Mouse (Mus musculus): ENCODE measurements around the gene Shisa7. TPM values are rescaled to one million over a fixed set of nuclear protein-coding genes. Genes with fewer than 3 reads are reported as not detected.
A peak's percentile ranks its signal among the peaks of the same experiment; 100 is the strongest.

Gene Shisa7
- polyA plus RNA-seq, 1 experiment from 2014 or later: 13.2 TPM

DNA sequence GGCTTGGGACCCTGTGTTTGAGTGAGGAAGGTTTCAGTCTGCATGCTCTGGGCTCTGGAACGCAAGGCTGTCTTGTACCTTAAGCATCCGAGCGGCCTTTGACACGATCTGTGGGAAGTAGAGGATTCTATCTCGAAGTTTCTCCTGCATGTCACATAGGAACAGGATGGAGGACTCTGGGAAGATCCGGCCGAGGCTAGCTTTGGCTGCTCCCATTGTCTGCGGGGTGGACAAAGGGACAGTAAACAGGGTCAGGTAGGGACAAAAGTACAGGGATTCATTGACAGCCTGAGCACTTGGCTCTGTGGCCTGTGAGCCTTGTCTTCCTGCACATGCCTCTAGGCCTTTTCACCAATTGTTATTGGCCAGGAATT, 6.8 kb upstream of the Shisa7 start:
- no peak for ATAC-seq
- Histone ChIP-seq H3K4me1 (replicated peaks; ENCODE audit: control insufficient read depth, insufficient read depth, low read length) (no peaks in the 10 kb centered on the region), H3K9me3 (ENCODE audit: control insufficient read depth, low read length) (no peaks in the 10 kb centered on the region), H3K9ac (replicated peaks; ENCODE audit: low read depth, low read length) (no peak overlapping the region), H3K4me3 (replicated peaks; ENCODE audit: low read length) (no peak overlapping the region), H3K27ac (ENCODE audit: low read length) (no peak overlapping the region), H3K4me2 (ENCODE audit: low read length) (no peak overlapping the region), H3K36me3 (ENCODE audit: control insufficient read depth, insufficient read depth) (no peaks in the 10 kb centered on the region), H3K27me3 (replicated peaks; ENCODE audit: control insufficient read depth, insufficient read depth, low read length) (no peaks in the 10 kb centered on the region)
- 73% methylated on average over 8 of the region's 8 CpGs for WGBS

DNA sequence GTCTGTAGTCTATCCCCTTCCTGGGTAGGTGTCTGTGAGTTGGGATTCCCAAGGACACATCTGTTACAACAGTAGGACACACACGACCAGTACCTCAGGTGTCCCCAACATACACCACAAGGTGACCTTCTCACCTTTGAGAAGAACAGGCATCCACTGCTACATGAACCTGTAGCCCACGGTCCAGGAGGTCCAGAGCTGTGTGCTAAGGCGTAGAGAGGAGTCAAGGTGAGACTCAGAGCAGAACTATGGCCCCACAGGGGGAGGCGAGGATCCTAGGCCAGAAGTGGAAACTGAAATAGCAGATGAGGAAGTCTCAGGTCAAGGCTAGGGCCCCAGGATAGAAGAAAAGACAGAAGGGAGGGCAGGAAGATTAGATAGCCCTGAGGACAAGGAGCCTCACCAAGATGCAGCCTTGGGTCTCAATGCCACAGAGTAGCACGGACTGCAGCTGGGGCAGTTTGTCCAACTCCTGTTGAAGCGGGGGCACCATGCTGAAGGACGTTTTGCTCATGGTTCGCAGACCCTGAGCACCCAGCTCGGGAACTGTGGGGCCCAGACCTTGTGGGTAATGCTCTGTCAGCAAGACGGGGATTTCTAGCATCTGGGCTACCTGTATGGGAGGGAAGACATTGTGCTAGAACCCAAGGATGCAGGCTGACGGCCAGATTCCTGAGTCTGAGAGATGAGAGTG, 6.3 kb upstream of the Shisa7 start:
- Histone ChIP-seq H3K27ac (ENCODE audit: low read length) (no peak overlapping the region), H3K4me3 (replicated peaks; ENCODE audit: low read length) (no peak overlapping the region), H3K36me3 (ENCODE audit: control insufficient read depth, insufficient read depth) (no peaks in the 10 kb centered on the region), H3K4me1 (replicated peaks; ENCODE audit: control insufficient read depth, insufficient read depth, low read length) (no peaks in the 10 kb centered on the region), H3K9ac (replicated peaks; ENCODE audit: low read depth, low read length) (no peak overlapping the region), H3K4me2 (ENCODE audit: low read length) (no peak overlapping the region), H3K27me3 (replicated peaks; ENCODE audit: control insufficient read depth, insufficient read depth, low read length) (no peaks in the 10 kb centered on the region), H3K9me3 (ENCODE audit: control insufficient read depth, low read length) (no peaks in the 10 kb centered on the region)
- WGBS: 77% methylated on average over 11 of the region's 11 CpGs
- no peak for ATAC-seq

- H3K4me2 ChIP-seq (ENCODE audit: low read length): no peak overlapping the region
- ATAC-seq: no peak
- no peaks in the 10 kb centered on the region for H3K9me3 ChIP-seq (ENCODE audit: control insufficient read depth, low read length)
- H3K36me3 ChIP-seq (ENCODE audit: control insufficient read depth, insufficient read depth): no peaks in the 10 kb centered on the region
- no peak overlapping the region for H3K27ac ChIP-seq (ENCODE audit: low read length)
- peaks cover 6% of the 10 kb centered on the region for H3K4me1 ChIP-seq (replicated peaks; ENCODE audit: control insufficient read depth, insufficient read depth, low read length)
- H3K4me3 ChIP-seq (replicated peaks; ENCODE audit: low read length): no peak overlapping the region
- H3K9ac ChIP-seq (replicated peaks; ENCODE audit: low read depth, low read length): no peak overlapping the region
- WGBS: 62% methylated on average over 9 of the region's 9 CpGs
- no peaks in the 10 kb centered on the region for H3K27me3 ChIP-seq (replicated peaks; ENCODE audit: control insufficient read depth, insufficient read depth, low read length)
Observed at GRCm38 (mm10) chr7:4849372-4849771, 4.9 kb upstream of the Shisa7 start.

DNA sequence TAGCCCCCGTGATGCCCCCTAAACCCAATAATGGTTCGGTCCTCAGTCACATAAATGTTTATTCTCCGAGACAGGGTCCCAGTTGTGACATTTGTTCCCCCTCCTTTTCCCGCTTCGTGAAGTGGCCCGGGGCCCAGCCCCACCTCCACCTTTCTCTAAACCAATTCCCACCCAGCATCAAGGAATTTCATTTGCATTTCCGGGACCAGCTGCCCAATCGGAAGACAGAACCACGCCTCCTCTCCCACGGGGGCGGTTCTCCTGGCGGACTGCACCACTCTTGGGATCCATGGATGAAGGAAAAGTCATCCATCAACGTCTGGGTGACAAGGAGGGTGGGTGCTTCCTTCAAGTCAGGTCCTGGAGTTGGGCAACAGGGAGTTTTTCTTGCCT, 417 bp upstream of the Shisa7 start:
- Histone ChIP-seq H3K27ac (ENCODE audit: low read length) (peak overlapping the region; percentile 57), H3K4me1 (replicated peaks; ENCODE audit: control insufficient read depth, insufficient read depth, low read length) (peaks cover 31% of the 10 kb centered on the region), H3K4me3 (replicated peaks; ENCODE audit: low read length) (peak overlapping the region; percentile 62), H3K9me3 (ENCODE audit: control insufficient read depth, low read length) (no peaks in the 10 kb centered on the region), H3K36me3 (ENCODE audit: control insufficient read depth, insufficient read depth) (no peaks in the 10 kb centered on the region), H3K27me3 (replicated peaks; ENCODE audit: control insufficient read depth, insufficient read depth, low read length) (0 out of 2 replicates have a peak, but pooled peaks cover 2% of the 10 kb centered on the region), H3K9ac (replicated peaks; ENCODE audit: low read depth, low read length) (peak overlapping the region; percentile 60), H3K4me2 (ENCODE audit: low read length) (peak overlapping the region; percentile 82)
- under 1% methylated on average over 13 of the region's 13 CpGs for WGBS
- peak; percentile 79 for ATAC-seq

DNA sequence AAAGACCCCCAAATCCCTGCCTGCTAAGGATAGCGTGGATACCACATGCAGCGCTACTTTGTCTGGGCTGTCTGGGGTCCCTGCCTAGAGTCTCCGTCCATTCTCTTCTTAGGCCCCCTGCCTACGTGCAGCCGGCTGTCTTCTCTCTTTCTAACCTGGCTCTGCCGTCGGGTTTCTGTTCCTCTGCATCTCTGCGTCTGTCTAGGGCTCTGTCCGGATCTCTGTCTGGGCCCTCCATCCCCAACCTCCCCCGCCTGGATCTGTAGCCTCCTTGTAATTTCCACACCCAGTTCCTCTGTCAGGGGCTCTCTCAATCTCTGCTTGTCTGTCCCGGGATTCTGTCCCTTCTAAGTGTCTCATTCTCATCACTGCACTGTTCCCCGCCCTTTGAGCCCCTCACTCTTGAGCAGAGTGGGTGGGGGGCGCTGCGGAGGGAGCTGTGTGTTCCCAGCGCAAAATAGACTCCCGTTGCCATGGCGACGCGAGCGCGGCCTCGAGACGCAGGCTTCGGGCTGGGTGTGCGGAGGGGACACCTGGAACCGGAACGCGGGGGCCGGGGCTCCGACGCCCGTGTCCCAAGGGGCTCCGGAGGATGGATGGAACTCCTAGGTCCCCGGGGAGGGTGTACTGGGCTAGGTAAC, 772 bp downstream of the Shisa7 start:
- Histone ChIP-seq H3K27ac (ENCODE audit: low read length) (peak overlapping the region; percentile 57), H3K9me3 (ENCODE audit: control insufficient read depth, low read length) (no peaks in the 10 kb centered on the region), H3K4me1 (replicated peaks; ENCODE audit: control insufficient read depth, insufficient read depth, low read length) (peaks cover 31% of the 10 kb centered on the region), H3K4me2 (ENCODE audit: low read length) (peak overlapping the region; percentile 82), H3K36me3 (ENCODE audit: control insufficient read depth, insufficient read depth) (no peaks in the 10 kb centered on the region), H3K4me3 (replicated peaks; ENCODE audit: low read length) (peak overlapping the region; percentile 62), H3K9ac (replicated peaks; ENCODE audit: low read depth, low read length) (peak overlapping the region; percentile 60), H3K27me3 (replicated peaks; ENCODE audit: control insufficient read depth, insufficient read depth, low read length) (0 out of 2 replicates have a peak, but pooled peaks cover 2% of the 10 kb centered on the region)
- under 1% methylated on average over 32 of the region's 34 CpGs for WGBS
- peak; percentile 61 for ATAC-seq

DNA sequence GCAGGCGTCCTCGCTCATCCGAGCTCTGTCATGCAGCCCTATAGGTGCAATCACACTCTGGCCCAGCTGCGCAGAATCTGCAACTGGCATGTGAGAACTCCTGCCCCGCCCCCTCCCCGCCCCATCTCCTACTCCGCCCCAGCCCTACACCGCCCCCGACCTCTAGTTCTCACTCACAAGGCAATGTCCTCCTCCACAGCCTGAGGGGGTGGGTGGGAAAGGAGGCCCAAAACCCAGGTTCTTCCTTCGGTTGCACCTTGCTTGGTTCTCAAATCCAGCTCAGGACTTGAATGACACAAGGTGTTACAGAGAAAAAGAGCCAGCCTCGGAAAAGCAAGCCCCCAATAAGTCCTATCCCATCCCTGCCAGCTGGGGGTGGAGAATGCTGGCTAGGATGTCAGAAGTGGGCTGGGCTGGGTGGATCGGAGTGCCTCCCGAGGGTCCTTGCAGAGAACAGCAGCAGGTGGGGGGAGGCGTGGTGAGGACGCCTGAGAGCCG, 1.8 kb downstream of the Shisa7 start:
- under 1% methylated on average over 16 of the region's 16 CpGs for WGBS
- Histone ChIP-seq H3K27ac (ENCODE audit: low read length) (peak overlapping the region; percentile 53; the same call in 1 of the 2 replicates), H3K27me3 (replicated peaks; ENCODE audit: control insufficient read depth, insufficient read depth, low read length) (0 out of 2 replicates have a peak, but pooled peaks cover 2% of the 10 kb centered on the region), H3K4me1 (replicated peaks; ENCODE audit: control insufficient read depth, insufficient read depth, low read length) (peaks cover 31% of the 10 kb centered on the region), H3K4me2 (ENCODE audit: low read length) (peak overlapping the region; percentile 82), H3K9me3 (ENCODE audit: control insufficient read depth, low read length) (no peaks in the 10 kb centered on the region), H3K4me3 (replicated peaks; ENCODE audit: low read length) (peak overlapping the region; percentile 62), H3K36me3 (ENCODE audit: control insufficient read depth, insufficient read depth) (no peaks in the 10 kb centered on the region), H3K9ac (replicated peaks; ENCODE audit: low read depth, low read length) (peak overlapping the region; percentile 18)
- ATAC-seq: peak; percentile 52

GRCm38 (mm10) chr7:4842077-4842476, 2.4 kb downstream of the Shisa7 start:
- 43% methylated on average over 5 of the region's 5 CpGs for WGBS
- H3K4me1 ChIP-seq (replicated peaks; ENCODE audit: control insufficient read depth, insufficient read depth, low read length): peaks cover 31% of the 10 kb centered on the region
- peak overlapping the region; percentile 62 for H3K4me3 ChIP-seq (replicated peaks; ENCODE audit: low read length)
- no peaks in the 10 kb centered on the region for H3K9me3 ChIP-seq (ENCODE audit: control insufficient read depth, low read length)
- no peak for ATAC-seq
- H3K27ac ChIP-seq (ENCODE audit: low read length): peak overlapping the region; percentile 23; the same call in 1 of the 2 replicates
- H3K27me3 ChIP-seq (replicated peaks; ENCODE audit: control insufficient read depth, insufficient read depth, low read length): 0 out of 2 replicates have a peak, but pooled peaks cover 2% of the 10 kb centered on the region
- peak overlapping the region; percentile 82 for H3K4me2 ChIP-seq (ENCODE audit: low read length)
- H3K9ac ChIP-seq (replicated peaks; ENCODE audit: low read depth, low read length): peak overlapping the region; percentile 18
- no peaks in the 10 kb centered on the region for H3K36me3 ChIP-seq (ENCODE audit: control insufficient read depth, insufficient read depth)

- ATAC-seq: no peak
- Histone ChIP-seq H3K4me2 (ENCODE audit: low read length) (no peak overlapping the region), H3K4me1 (replicated peaks; ENCODE audit: control insufficient read depth, insufficient read depth, low read length) (peaks cover 16% of the 10 kb centered on the region), H3K9ac (replicated peaks; ENCODE audit: low read depth, low read length) (no peak overlapping the region), H3K9me3 (ENCODE audit: control insufficient read depth, low read length) (no peaks in the 10 kb centered on the region), H3K27me3 (replicated peaks; ENCODE audit: control insufficient read depth, insufficient read depth, low read length) (0 out of 2 replicates have a peak, but pooled peaks cover 2% of the 10 kb centered on the region), H3K4me3 (replicated peaks; ENCODE audit: low read length) (no peak overlapping the region), H3K36me3 (ENCODE audit: control insufficient read depth, insufficient read depth) (no peaks in the 10 kb centered on the region), H3K27ac (ENCODE audit: low read length) (no peak overlapping the region)
- WGBS: 7% methylated on average over 1 of the region's 1 CpGs
Observed at GRCm38 (mm10) chr7:4837639-4838038, 6.9 kb downstream of the Shisa7 start.

GRCm38 (mm10) chr7:4836351-4836792, 8.1 kb downstream of the Shisa7 start:
- Histone ChIP-seq H3K27me3 (replicated peaks; ENCODE audit: control insufficient read depth, insufficient read depth, low read length) (no peaks in the 10 kb centered on the region), H3K27ac (ENCODE audit: low read length) (peak overlapping the region; percentile 49), H3K4me1 (replicated peaks; ENCODE audit: control insufficient read depth, insufficient read depth, low read length) (peaks cover 6% of the 10 kb centered on the region), H3K4me3 (replicated peaks; ENCODE audit: low read length) (peak overlapping the region; percentile 62), H3K9me3 (ENCODE audit: control insufficient read depth, low read length) (no peaks in the 10 kb centered on the region), H3K9ac (replicated peaks; ENCODE audit: low read depth, low read length) (peak overlapping the region; percentile 67), H3K36me3 (ENCODE audit: control insufficient read depth, insufficient read depth) (no peaks in the 10 kb centered on the region), H3K4me2 (ENCODE audit: low read length) (peak overlapping the region; percentile 73)
- under 1% methylated on average over 51 of the region's 51 CpGs for WGBS
- peak; percentile 88 for ATAC-seq

Data from forebrain, embryonic 16.5 days (tissue).